Mouse (Mus musculus): ENCODE results near the gene Prkra.

DNA sequence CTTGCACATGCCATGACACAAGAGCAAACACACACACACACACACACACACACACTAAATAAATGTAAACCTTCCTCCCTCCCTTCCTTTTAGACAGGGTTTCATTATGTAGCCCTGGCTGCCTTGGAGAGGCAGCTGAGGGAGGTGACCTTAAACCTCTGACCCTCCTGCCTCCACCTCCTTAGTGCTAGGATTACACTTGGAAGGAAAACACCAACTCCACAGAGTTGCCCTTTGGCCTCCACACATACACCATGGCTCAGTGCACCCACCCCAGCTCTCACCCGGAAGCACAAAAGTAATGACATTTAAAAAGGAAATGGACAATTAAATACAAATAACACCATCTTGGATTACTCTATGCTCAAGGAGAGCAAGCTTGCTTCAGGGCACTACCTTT lies 26.1 kb downstream of the Prkra start:
- TF ChIP-seq CTCF (IDR thresholded peaks at IDR 0.05; ENCODE audit: low read depth), result no peak
- TF ChIP-seq EP300 (IDR thresholded peaks at IDR 0.05; ENCODE audit: low read depth), result no peak
